Mouse (Mus musculus) lung, adult 2 months (tissue): ENCODE measurements around the gene Adgrf2.

ENCODE experiments used
- CTCF ChIP-seq: fragments of 200-500 bp; IDR thresholded peaks from 2 replicates; pipeline ENCODE4 v1.5.1; 2011; ENCODE audit warnings: mild to moderate bottlenecking, low read length, control low read depth; ENCODE audit not compliant: insufficient read depth
- POLR2A ChIP-seq: fragments of 200-500 bp; IDR thresholded peaks from 2 replicates; pipeline ENCODE4 v1.6.1; 2011; ENCODE audit warnings: low read depth, mild to moderate bottlenecking, control low read depth, low read length, borderline replicate concordance; ENCODE audit errors: extremely low read depth

GRCm38 (mm10) chr17:42741801-42742217, at the start of gene Adgrf2:
- no peak for TF ChIP-seq CTCF
- TF ChIP-seq POLR2A, result no peak
